Mouse (Mus musculus) left cerebral cortex, adult 2 months (tissue): ENCODE measurements around the gene Fuz. TPM values are rescaled to one million over a fixed set of nuclear protein-coding genes. Genes with fewer than 3 reads are reported as not detected.

Experiments used
- DNase-seq, 2 experiments: peaks; one replicate each; pipeline ENCODE4 v3.0.0; 2021 to 2022; ENCODE audit warnings: low spot score in 2 of 2, mixed read lengths in 1 of 2; ENCODE audit errors: extremely low spot score in 1 of 2
- H3K27ac ChIP-seq: fragments of 200-600 bp; 2 replicates; pipeline ENCODE4 v1.8.1; 2022
- H3K4me3 ChIP-seq: fragments of 200-600 bp; 2 replicates; pipeline ENCODE4 v1.8.1; 2022
- CTCF ChIP-seq: fragments of 200-600 bp; IDR thresholded peaks from 2 replicates; pipeline ENCODE4 v1.8.1; 2022; ENCODE audit warnings: antibody characterized with exemption, mild to moderate bottlenecking, moderate library complexity
- intact Hi-C: fragments of 180-260 bp; cut with DNase I; formaldehyde crosslinking; loops from one replicate; pipeline ENCODE4 v1.15.1; 2025
- total RNA-seq, 2 experiments: library from RNA; stranded (reverse); gene quantifications; 2 replicates each; pipeline ENCODE4 v1.2.3; 2021

Gene Fuz
- total RNA-seq, 2 experiments from 2014 or later, result 23.4 to 24.1 TPM

DNA sequence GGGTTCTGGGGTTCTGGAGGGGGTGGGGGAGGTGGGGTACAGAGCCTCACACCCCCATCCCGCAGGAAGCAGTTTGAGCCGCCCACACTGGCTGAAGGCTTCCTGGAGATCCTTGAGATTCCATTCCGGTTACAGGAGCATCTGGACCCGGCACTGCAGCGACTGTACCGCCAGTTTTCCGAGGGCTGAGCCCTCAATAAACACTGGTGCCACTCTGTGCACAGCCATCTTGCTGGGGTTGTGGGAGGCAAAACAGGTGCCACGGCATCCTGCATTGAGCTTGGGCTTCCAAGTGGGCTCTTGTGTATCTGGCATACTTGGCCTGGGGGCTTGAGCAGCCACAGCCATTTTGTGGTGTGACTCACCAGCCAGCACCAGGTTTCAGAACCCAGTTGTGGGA is 33.4 kb upstream of the Fuz start:
- no peak for TF ChIP-seq CTCF
- Histone ChIP-seq H3K27ac (0 out of 2 replicates have a peak overlapping the region, but pooled peaks have one; percentile 32), H3K4me3 (no peak overlapping the region)
- intact Hi-C loops, result no loop called here
- no peak for DNase-seq

DNA sequence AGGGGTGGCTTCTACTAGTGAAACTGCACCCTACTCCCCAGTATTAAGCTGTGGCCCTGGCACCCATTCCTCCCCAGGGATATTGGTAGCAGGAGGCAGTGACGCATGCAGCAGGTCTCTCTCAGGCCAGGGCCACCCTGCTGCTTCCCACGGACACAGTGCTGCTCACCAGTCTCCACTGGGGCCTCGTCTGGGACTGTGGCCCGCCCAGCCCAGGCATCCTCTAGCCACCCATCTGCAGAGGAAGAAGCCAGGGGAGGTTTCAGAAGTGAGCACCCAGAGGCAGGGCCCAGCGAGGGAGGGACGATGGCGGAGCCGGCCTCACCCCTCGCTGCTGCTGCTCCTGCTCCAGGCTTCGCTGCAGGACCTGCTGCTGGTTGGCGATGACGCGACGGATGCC is 32.7 kb upstream of the Fuz start:
- no peak for DNase-seq
- no peak for TF ChIP-seq CTCF
- Histone ChIP-seq H3K4me3 (no peak overlapping the region), H3K27ac (no peak overlapping the region)
- intact Hi-C loops, result no loop called here

DNA sequence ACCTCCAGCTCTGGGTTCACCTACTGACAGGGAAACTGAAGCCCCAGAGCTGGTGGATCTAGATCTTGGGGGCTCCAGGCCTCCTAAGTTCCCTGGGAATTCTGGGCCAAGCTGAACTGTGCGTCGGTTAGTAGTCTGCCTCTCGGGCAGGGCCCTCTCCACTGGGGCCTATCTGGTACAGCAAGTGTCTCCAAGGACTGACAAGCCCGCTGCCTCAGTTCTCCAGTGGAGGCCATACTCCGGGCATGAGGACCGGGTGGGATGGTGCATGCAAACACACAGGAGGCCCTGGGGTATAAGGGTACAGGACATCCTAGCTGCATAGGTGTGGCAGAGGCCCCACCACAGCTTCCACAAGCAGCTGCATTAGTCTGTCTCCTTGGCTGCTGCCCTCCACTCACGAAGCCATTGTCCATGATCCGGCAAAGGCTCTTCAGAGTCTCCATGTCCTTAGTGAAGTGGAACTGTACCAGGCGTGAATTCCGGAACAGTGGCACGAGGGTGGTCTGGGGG is 31.8 kb upstream of the Fuz start:
- Histone ChIP-seq H3K4me3 (no peak overlapping the region), H3K27ac (no peak overlapping the region)
- no peak for DNase-seq
- intact Hi-C loops, result no loop called here
- no peak for TF ChIP-seq CTCF

DNA sequence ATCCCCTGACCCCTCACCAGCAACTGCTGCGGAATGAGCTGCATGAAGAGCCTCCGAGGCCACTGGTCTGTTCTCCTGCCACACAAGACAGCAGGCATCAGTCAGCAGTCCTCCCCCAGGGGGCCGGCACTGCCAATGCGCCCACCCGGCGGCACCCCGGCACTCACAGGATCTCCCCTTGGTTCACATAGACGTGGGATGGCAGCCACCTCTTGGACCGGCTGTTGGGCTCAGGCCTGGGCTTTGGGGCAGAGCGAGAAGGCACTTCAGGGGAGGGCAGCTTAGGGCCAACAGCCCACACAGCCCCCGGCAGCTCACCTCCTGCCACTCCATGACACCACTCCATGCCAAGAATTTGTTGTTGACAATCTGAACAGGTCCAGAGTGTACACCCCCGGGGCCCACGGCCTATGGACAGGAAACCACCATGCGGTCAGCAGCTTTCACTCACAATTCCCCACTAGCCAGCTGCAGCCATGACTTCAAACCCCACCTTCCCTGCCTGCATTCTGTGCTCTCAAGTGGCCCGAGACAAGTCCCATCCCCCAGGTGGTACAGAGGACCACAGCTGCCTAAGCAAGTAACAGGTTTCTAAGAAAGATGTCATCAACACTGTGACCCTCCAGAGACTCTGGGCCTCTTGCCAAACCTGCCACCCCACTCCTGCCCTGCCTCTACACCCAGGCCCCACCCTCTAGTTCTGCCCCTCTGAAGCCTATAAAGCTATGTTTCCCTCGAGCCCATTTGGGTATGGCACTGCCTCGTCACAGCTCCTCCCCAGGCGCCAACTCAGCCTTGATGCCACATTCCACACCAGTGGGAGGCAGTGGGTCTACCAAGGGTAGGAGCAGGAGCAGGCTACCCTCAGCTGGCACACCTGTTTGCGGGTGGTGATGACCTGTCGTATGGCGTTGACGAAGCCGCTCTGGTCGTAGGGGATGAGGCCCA is 31.0 kb upstream of the Fuz start:
- H3K27ac ChIP-seq, result peak overlapping the region; percentile 59; the same call in 1 of the 2 replicates
- intact Hi-C loops, result no loop called here
- no peak for DNase-seq
- TF ChIP-seq CTCF, result no peak
- no peak overlapping the region for H3K4me3 ChIP-seq

DNA sequence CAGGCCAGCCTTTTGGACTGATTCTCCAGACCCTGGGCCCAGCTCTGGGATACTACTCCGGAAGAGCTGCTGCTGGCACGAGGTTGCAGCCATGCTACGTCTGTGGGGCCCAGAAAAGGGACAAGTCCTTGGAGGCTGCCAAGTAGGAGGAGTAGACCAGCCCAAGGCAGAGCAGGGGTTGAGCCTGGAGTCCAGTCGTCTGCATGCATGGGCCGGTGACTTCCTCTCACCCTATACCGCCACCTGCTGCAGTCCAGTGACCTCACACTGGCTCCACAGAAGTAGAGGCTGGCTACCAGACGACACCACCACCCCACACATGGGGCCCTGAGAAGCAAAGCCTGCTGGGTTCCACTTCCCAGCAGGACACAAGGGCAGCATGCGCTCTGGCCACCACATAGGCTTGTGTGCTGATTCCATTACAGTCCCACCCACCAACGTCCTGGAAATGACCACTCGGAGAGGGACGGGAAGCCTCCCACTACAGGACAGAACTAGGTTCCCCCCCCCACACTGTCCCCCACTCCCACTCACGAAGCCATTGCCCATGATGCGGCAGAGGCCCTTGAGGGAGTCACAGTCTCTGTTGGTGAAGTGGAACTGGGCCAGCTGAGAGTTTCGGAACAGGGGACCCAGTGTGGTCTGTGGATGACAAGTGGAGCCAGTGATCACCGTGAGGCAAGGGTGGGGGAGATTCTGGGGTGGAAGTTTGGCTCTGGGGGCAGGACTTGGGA is 29.4 kb upstream of the Fuz start:
- Histone ChIP-seq H3K4me3 (peak overlapping the region; percentile 77), H3K27ac (peak overlapping the region; percentile 59; the same call in 1 of the 2 replicates)
- intact Hi-C loops, result no loop called here
- no peak; the same call in 1 of the 2 replicates for TF ChIP-seq CTCF
- DNase-seq, result no peak

DNA sequence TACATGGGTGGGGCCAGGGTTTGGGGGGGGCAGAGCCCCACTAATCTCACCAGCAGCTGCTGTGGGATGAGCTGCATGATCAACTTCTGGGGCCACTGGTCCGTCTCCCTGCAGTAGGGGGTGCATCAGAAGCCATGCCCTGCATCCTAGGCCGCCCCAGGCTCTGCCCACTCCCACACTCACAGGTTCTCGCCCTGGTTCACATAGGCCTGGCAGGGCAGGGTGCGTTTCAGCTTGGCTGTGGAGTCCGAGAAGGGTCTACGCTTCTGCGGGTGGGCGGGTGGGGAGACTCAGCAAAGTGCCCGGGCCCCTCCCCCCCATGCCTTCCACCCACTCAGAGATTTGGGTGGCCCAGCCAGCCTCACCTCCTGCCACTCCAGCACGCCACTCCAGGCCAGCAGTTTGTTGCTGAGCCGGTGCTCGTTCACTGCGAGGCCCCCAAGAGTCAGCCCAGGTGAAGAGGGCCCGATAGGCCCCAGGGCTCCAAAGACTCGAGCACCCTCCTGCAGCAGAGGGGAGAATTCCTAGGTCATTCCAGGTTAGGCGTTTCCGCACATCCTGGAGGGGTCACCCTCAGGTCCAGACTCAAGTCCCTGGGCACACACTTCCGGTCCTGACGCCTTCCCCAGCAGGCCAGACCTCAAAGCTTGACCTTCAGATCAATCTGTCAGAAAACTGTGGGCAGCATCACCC is 28.7 kb upstream of the Fuz start:
- Histone ChIP-seq H3K27ac (peak overlapping the region; percentile 44; the same call in 1 of the 2 replicates), H3K4me3 (peak overlapping the region; percentile 77)
- no peak for DNase-seq
- intact Hi-C loops, result no loop called here
- no peak for TF ChIP-seq CTCF

DNA sequence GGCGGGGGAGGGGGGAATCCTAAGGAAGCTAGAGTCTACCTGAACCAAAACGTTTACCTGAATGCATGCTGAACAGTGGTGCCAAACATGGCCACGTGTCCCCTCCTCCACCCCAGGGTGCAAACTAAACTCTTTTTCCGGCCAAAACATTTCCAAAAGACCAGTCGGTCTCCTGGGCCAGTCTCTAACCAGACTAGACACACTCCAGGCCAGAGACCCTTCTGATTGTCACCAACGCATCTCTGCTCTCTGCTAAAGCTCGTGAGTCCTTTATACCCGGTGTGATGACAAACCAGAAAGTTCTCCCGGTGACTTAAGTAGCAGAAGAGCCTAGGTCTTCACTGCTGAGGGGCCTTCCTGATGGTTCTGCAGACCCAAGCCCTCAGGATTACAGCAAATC is 28.1 kb upstream of the Fuz start:
- no peak overlapping the region for H3K27ac ChIP-seq
- TF ChIP-seq CTCF, result no peak
- intact Hi-C loops, result loop anchor here (2.0 kb wide), 2 partner anchors 15 to 61 kb away; partner anchors contain the start of gene Ap2a1
- DNase-seq, result no peak
- peak overlapping the region; percentile 77 for H3K4me3 ChIP-seq

DNA sequence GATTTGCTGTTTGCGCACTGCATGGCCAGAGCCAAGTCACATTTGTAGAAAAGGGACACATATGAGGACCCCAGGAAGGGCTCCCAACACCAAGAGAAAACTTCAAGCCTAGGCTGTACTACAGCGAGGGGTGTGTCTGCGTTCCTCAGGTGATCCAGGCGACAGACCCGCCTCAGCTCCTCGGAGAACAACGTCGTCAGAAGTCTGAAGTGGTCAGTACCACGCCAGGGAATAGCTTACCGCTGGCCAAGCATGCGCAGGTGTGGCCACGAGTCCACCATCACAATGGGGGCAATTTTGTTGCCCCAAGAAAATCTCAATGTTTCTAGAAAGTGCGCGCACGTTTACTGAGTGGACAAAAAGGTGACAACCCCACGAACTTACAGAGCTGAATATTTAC is 27.4 kb upstream of the Fuz start:
- no peak for TF ChIP-seq CTCF
- H3K27ac ChIP-seq, result peak overlapping the region; percentile 97
- intact Hi-C loops, result loop anchor here (2.0 kb wide), 2 partner anchors 16 to 60 kb away; partner anchors contain the start of gene Ap2a1

DNA sequence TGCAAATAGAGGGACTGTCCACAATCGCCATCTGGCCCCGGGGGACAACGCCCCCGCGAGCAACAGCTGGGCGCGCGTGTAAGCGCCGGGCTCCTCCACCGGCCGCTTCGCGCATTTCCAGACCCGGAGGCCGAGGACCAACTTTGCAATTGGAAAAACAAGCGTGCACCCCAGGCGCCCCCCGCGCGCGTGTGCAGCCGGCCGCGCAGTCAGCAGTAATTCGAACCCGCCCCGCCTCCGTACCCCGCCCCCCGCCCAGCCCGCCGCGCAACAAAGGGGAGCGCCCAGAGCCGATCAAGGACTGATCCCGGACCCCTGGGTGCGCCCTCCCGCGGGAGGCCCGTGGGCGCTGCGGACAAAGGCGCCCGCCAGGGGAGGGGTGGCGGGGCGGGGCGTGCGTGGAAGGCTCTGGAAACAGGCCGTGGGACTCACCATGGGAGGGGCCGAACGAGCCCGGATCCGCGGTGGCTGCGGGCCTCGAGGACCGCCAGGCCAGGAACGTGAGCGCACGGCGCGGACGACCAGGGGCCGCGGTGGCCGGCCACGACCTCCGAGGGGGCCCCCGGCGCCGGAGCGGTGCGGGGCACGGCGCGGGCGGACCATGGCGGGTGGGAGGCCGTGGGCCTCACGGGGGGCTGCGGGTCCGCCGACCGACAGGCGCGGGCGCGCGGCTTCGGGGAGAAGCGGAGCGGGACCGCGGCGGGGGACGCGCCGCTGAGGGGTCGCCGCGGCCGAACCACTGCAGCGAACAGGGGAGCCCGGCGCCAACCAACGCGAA is 26.8 kb upstream of the Fuz start:
- H3K27ac ChIP-seq, result peak overlapping the region; percentile 97
- intact Hi-C loops, result loop anchor here (1.0 to 2.0 kb wide), 3 partner anchors 16 to 60 kb away; partner anchors contain the start of genes Ap2a1 and Fuz
- no peak; the same call in 1 of the 2 replicates for TF ChIP-seq CTCF
- peak overlapping the region; percentile 77 for H3K4me3 ChIP-seq
- peak in 1 of 2 experiments; percentile 72 for DNase-seq

More for the DNA sequence above, 27.4 kb upstream of the Fuz start:
- DNase-seq, result no peak
- H3K4me3 ChIP-seq, result peak overlapping the region; percentile 77

DNA sequence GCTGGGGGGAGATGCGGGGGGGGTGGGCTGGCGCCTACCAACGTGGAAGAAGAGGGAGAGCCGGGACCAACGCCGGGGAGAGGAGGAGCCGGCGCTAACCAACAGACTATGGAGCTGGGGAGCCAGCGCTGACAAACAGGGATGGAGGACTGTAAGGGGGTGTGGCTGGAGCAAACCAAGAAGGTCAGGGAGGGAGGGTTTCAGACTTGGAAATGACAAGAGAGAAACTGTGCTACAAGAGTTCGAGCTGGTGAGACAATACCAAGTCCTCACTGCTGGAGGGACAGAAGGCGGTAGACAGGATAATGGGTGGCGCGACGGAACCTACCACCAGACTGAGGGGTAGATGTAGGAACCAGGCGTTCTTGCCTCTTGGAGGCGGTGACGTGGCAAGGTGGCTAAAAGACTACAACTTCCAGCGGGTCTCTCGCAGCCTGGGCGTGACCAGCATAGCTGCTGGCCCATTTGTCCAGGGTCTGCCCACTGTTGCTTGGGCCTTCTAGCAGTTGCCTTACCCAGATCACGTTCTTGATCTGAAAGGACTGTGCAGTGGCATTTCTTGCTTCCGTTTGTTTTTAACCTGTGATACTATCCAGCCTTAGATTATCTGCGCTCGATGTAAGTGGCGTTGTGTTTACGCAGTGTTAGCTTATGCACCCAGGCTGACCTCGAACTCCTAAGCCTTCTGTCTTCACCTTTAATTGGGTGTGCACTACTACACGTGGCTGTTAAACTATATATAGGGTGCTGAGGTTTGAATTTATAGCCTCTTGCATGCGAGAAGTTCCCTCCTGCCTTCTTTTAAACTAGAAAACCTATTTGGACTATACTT is 26.0 kb upstream of the Fuz start, which contains the start of gene Ptov1:
Gene Ptov1, minus strand, starts transcription at position 92 of the 832 bp plus-strand sequence.
- intact Hi-C loops, result loop anchor here (1.0 to 2.0 kb wide), 4 partner anchors 15 to 59 kb away; partner anchors contain the start of genes Ap2a1 and Fuz
- Histone ChIP-seq H3K4me3 (peak within 1 kb of the TSS; percentile 77), H3K27ac (peak within 1 kb of the TSS; percentile 97)
- DNase-seq, result peak; percentile 90 to 94
- TF ChIP-seq CTCF, result no peak
